Mouse (Mus musculus) heart, embryonic 11.5 days (tissue): ENCODE measurements around the gene Ppm1m. TPM values are rescaled to one million over a fixed set of nuclear protein-coding genes. Genes with fewer than 3 reads are reported as not detected.
A peak's percentile ranks its signal among the peaks of the same experiment; 100 is the strongest.

Experiments
- ATAC-seq: fragments of 200-750 bp; cut with Nextera tagmentation; replicated peaks from 2 replicates; pipeline ENCODE4 v1.8.0; 2017; ENCODE audit warnings: moderate library complexity; ENCODE audit not compliant: insufficient number of reproducible peaks, low FRiP score, low TSS enrichment
- H3K27ac ChIP-seq: fragments of 300-500 bp; sonication (generic); 2 replicates; pipeline ENCODE4 v1.5.1; 2014; ENCODE audit warnings: mild to moderate bottlenecking, low read depth, low read length
- H3K27me3 ChIP-seq: fragments of 300-500 bp; sonication (generic); 2 replicates; pipeline ENCODE4 v1.6.1; 2014; ENCODE audit warnings: mild to moderate bottlenecking, low read length, mixed read lengths; ENCODE audit not compliant: control insufficient read depth, insufficient read depth
- H3K36me3 ChIP-seq: fragments of 300-500 bp; sonication (generic); 2 replicates; pipeline ENCODE4 v1.6.1; 2014; ENCODE audit warnings: mild to moderate bottlenecking, low read length, moderate library complexity, mixed read lengths; ENCODE audit not compliant: control insufficient read depth, insufficient read depth
- H3K4me1 ChIP-seq: fragments of 300-500 bp; sonication (generic); 2 replicates; pipeline ENCODE4 v1.6.1; 2014; ENCODE audit warnings: low read length; ENCODE audit not compliant: control insufficient read depth, insufficient read depth
- H3K4me2 ChIP-seq: fragments of 300-500 bp; sonication (generic); 2 replicates; pipeline ENCODE4 v1.6.1; 2014; ENCODE audit warnings: mild to moderate bottlenecking, moderate library complexity
- H3K4me3 ChIP-seq: fragments of 300-500 bp; sonication (generic); 2 replicates; pipeline ENCODE4 v1.5.1; 2014; ENCODE audit warnings: low read depth, low read length
- H3K9ac ChIP-seq: fragments of 300-500 bp; sonication (generic); 2 replicates; pipeline ENCODE4 v1.6.1; 2014; ENCODE audit warnings: mild to moderate bottlenecking, low read depth, low read length, moderate library complexity
- H3K9me3 ChIP-seq: fragments of 300-500 bp; sonication (generic); replicated peaks from 2 replicates; pipeline ENCODE4 v1.6.1; 2016; ENCODE audit warnings: low read length; ENCODE audit not compliant: control insufficient read depth
- WGBS: fragments of 180-500 bp; shearing (Covaris S2); extraction: QIAGEN DNeasy Blood & Tissue Kit; methylation state at CpG from one replicate; pipeline ENCODE4 v1.1.7; 2014; ENCODE audit not compliant: insufficient replicate concordance; 5-methylcytosine and 5-hydroxymethylcytosine counted together
- polyA plus RNA-seq: library from polyadenylated mRNA; unstranded; fragments of >200 nt; fragmentation: Nextera tagmentation; extraction: Ambion mirVana; gene quantifications from 2 replicates; pipeline ENCODE4 v1.2.1, GENCODE M21; 2014

Ppm1m gene
- polyA plus RNA-seq, 1 experiment from 2014 or later: 20.6 TPM

GRCm38 (mm10) chr9:106211680-106212593, 12.4 kb upstream of the Ppm1m start:
- Histone ChIP-seq H3K27me3 (no peaks in the 10 kb centered on the region), H3K27ac (peak overlapping the region; percentile 0; the same call in 1 of the 2 replicates), H3K9me3 (no peaks in the 10 kb centered on the region), H3K4me2 (peak overlapping the region; percentile 48), H3K9ac (peak overlapping the region; percentile 24), H3K36me3 (peaks cover 19% of the 10 kb centered on the region), H3K4me1 (peaks cover 10% of the 10 kb centered on the region; the same call in 1 of the 2 replicates), H3K4me3 (peak overlapping the region; percentile 16)
- 20% methylated on average over 37 of the region's 37 CpGs for WGBS
- ATAC-seq: peak; percentile 37; the same call in 1 of the 2 replicates

GRCm38 (mm10) chr9:106210853-106211609, 11.5 kb upstream of the Ppm1m start:
- 48% methylated on average over 9 of the region's 9 CpGs for WGBS
- peak overlapping the region; percentile 16; the same call in 1 of the 2 replicates for H3K4me3 ChIP-seq
- peak overlapping the region; percentile 0; the same call in 1 of the 2 replicates for H3K27ac ChIP-seq

GRCm38 (mm10) chr9:106209954-106210353, 10.4 kb upstream of the Ppm1m start:
- Histone ChIP-seq H3K4me2 (no peak overlapping the region), H3K9me3 (no peaks in the 10 kb centered on the region), H3K9ac (no peak overlapping the region), H3K27me3 (no peaks in the 10 kb centered on the region), H3K4me1 (peaks cover 19% of the 10 kb centered on the region), H3K27ac (no peak overlapping the region), H3K4me3 (no peak overlapping the region), H3K36me3 (peaks cover 16% of the 10 kb centered on the region)
- 80% methylated on average over 4 of the region's 4 CpGs for WGBS
- ATAC-seq: no peak

More at GRCm38 (mm10) chr9:106210853-106211609, 11.5 kb upstream of the Ppm1m start:
- H3K4me1 ChIP-seq: peaks cover 14% of the 10 kb centered on the region; the same call in 1 of the 2 replicates
- H3K36me3 ChIP-seq: peaks cover 19% of the 10 kb centered on the region
- no peak for ATAC-seq
- H3K27me3 ChIP-seq: no peaks in the 10 kb centered on the region
- no peaks in the 10 kb centered on the region for H3K9me3 ChIP-seq
- H3K9ac ChIP-seq: peak overlapping the region; percentile 24
- H3K4me2 ChIP-seq: peak overlapping the region; percentile 48

GRCm38 (mm10) chr9:106208181-106208580, 8.6 kb upstream of the Ppm1m start:
- Histone ChIP-seq H3K27ac (no peak overlapping the region), H3K36me3 (0 out of 2 replicates have a peak, but pooled peaks cover 3% of the 10 kb centered on the region), H3K9ac (no peak overlapping the region), H3K4me2 (no peak overlapping the region), H3K9me3 (no peaks in the 10 kb centered on the region), H3K27me3 (no peaks in the 10 kb centered on the region), H3K4me1 (peaks cover 34% of the 10 kb centered on the region), H3K4me3 (no peak overlapping the region)
- ATAC-seq: no peak
- 81% methylated on average over 5 of the region's 5 CpGs for WGBS

GRCm38 (mm10) chr9:106206515-106206914, 7.0 kb upstream of the Ppm1m start:
- no peak overlapping the region for H3K4me3 ChIP-seq
- H3K4me1 ChIP-seq: peaks cover 31% of the 10 kb centered on the region

GRCm38 (mm10) chr9:106205713-106206290, 6.3 kb upstream of the Ppm1m start:
- 76% methylated on average over 7 of the region's 7 CpGs for WGBS
- H3K4me3 ChIP-seq: no peak overlapping the region
- no peak for ATAC-seq
- H3K4me2 ChIP-seq: peak overlapping the region; percentile 8; the same call in 1 of the 2 replicates
- H3K36me3 ChIP-seq: 0 out of 2 replicates have a peak, but pooled peaks cover 3% of the 10 kb centered on the region
- no peak overlapping the region for H3K9ac ChIP-seq
- H3K4me1 ChIP-seq: peaks cover 27% of the 10 kb centered on the region
- no peaks in the 10 kb centered on the region for H3K9me3 ChIP-seq
- H3K27ac ChIP-seq: no peak overlapping the region
- no peaks in the 10 kb centered on the region for H3K27me3 ChIP-seq

More at GRCm38 (mm10) chr9:106206515-106206914, 7.0 kb upstream of the Ppm1m start:
- 58% methylated on average over 2 of the region's 2 CpGs for WGBS
- no peaks in the 10 kb centered on the region for H3K9me3 ChIP-seq
- peak overlapping the region; percentile 31 for H3K4me2 ChIP-seq
- 0 out of 2 replicates have a peak overlapping the region, but pooled peaks have one; percentile 15 for H3K27ac ChIP-seq
- H3K9ac ChIP-seq: 0 out of 2 replicates have a peak overlapping the region, but pooled peaks have one; percentile 17
- no peak for ATAC-seq
- 0 out of 2 replicates have a peak, but pooled peaks cover 3% of the 10 kb centered on the region for H3K36me3 ChIP-seq
- no peaks in the 10 kb centered on the region for H3K27me3 ChIP-seq

- ATAC-seq: no peak
- Histone ChIP-seq H3K27ac (peak overlapping the region; percentile 57), H3K4me3 (peak overlapping the region; percentile 72), H3K4me1 (peaks cover 36% of the 10 kb centered on the region), H3K27me3 (no peaks in the 10 kb centered on the region), H3K36me3 (0 out of 2 replicates have a peak, but pooled peaks cover 3% of the 10 kb centered on the region), H3K9ac (peak overlapping the region; percentile 54; the same call in 1 of the 2 replicates), H3K9me3 (no peaks in the 10 kb centered on the region), H3K4me2 (peak overlapping the region; percentile 73)
- WGBS: 69% methylated on average over 7 of the region's 7 CpGs
Measured at GRCm38 (mm10) chr9:106203990-106204851, 4.7 kb upstream of the Ppm1m start.
